Mouse (Mus musculus): ENCODE data around the gene Adamts20. TPM values are rescaled to one million over a fixed set of nuclear protein-coding genes. Genes with fewer than 3 reads are reported as not detected.
A peak's percentile ranks its signal among the peaks of the same experiment; 100 is the strongest.

Adamts20 gene
- total and polyA plus RNA-seq, 3 experiments, result 2.1 to 3.6 TPM; not detected in 1

DNA sequence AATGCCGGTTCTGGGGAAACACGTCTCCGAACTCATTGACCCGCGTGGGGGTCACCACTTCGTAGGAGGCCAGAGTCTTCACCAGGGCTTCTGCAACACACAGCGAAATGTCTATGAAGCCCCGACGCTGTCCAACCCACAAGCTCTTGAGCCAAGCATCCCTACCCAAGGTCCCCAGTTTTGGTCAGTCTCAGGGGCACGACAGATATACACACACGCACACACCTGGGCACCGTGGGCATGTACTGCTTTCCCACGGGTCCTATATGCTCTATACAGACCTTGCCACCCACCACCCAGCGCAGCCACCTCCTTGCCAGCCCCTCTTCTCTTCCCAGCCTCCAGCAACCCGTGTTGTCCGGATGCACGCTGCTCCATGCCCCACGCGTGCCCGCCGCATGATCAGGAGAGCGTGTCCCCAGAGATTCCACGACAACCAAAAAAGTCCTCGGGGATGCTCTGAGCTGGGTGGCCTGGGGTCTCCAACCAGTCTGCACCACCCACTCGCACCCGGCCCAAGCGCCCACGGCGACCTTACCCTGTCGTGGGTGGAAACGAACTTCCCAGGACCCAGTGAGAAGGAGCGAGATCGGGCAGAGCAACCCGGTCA lies 61.7 kb downstream of the Adamts20 start:
- peak; percentile 32 for DNase-seq (ENCODE audit: low read depth, low spot score)
- Histone ChIP-seq H3K9ac (ENCODE audit: control insufficient read depth, low read depth, low read length, poor library complexity, severe bottlenecking) (peak overlapping the region; percentile 63), H3K4me1 (ENCODE audit: control insufficient read depth in 1 of 2, insufficient read depth in 2 of 2, low read length in 2 of 2) (peaks cover 0 to 5% of the 10 kb centered on the region in 2 experiments; a peak in 1 of 4 replicates), H3K79me2 (ENCODE audit: control insufficient read depth, insufficient read depth, low read length, poor library complexity) (no peaks in the 10 kb centered on the region; the same call in 1 of the 2 replicates), H3K27me3 (ENCODE audit: control insufficient read depth in 1 of 2, insufficient read depth in 2 of 2, low read length in 2 of 2) (peaks cover 0 to 3% of the 10 kb centered on the region in 2 experiments; a peak in 3 of 4 replicates), H3K27ac (ENCODE audit: control insufficient read depth, low read depth, low read length) (no peak overlapping the region), H3K36me3 (ENCODE audit: control insufficient read depth in 1 of 2, insufficient read depth in 2 of 2, low read length in 2 of 2) (no peaks in the 10 kb centered on the region), H3K4me3 (ENCODE audit: control insufficient read depth in 1 of 2, insufficient read depth in 1 of 2, low read depth in 2 of 2, low read length in 2 of 2) (peak overlapping the region; percentile 56 to 72), H3K9me3 (replicated peaks; ENCODE audit: insufficient read depth, low read length) (no peaks in the 10 kb centered on the region)
- TF ChIP-seq E2F4 (IDR thresholded peaks at IDR 0.05; ENCODE audit: borderline replicate concordance, low read depth, low read length) (no peak), UBTF (IDR thresholded peaks at IDR 0.05; ENCODE audit: borderline replicate concordance, insufficient read depth, low read depth, low read length) (0 out of 2 replicates have a peak, but pooled peaks have one; percentile 17)

DNA sequence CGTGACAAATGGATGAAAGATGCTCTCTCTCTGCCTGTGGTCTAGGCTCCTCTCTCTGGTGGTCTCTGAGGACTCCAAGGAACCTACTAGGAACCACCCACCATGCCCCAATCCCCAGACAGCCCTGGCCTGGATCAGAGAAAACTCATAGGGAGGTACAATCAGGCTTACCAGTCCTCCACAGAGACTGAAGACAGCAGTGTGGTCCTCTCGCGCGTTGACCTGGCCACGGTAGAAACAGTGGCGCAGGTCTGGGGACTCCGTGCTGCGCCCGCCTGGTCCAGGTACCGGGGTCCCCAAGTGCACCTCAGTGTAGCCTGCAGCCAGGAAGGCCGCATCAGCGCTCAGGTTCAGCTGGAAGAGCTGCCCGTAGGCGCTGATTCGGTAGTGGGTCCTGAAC lies 62.2 kb downstream of the Adamts20 start:
- H3K4me3 ChIP-seq (ENCODE audit: control insufficient read depth in 1 of 2, insufficient read depth in 1 of 2, low read depth in 2 of 2, low read length in 2 of 2), result no peak overlapping the region
- TF ChIP-seq TCF12 (IDR thresholded peaks at IDR 0.05; ENCODE audit: low read depth, low read length), result no peak
- no peak for TF ChIP-seq UBTF (IDR thresholded peaks at IDR 0.05; ENCODE audit: borderline replicate concordance, insufficient read depth, low read depth, low read length)
- TF ChIP-seq MAX (IDR thresholded peaks at IDR 0.05; ENCODE audit: low read length), result no peak
- no peak for DNase-seq (ENCODE audit: low read depth, low spot score)
- peaks cover 0 to 5% of the 10 kb centered on the region in 2 experiments; a peak in 1 of 4 replicates for H3K4me1 ChIP-seq (ENCODE audit: control insufficient read depth in 1 of 2, insufficient read depth in 2 of 2, low read length in 2 of 2)
- peaks cover 0 to 2% of the 10 kb centered on the region in 2 experiments; a peak in 3 of 4 replicates for H3K27me3 ChIP-seq (ENCODE audit: control insufficient read depth in 1 of 2, insufficient read depth in 2 of 2, low read length in 2 of 2)
- no peaks in the 10 kb centered on the region for H3K9me3 ChIP-seq (replicated peaks; ENCODE audit: insufficient read depth, low read length)
- no peak overlapping the region for H3K27ac ChIP-seq (ENCODE audit: control insufficient read depth, low read depth, low read length)
- no peaks in the 10 kb centered on the region; the same call in 1 of the 2 replicates for H3K79me2 ChIP-seq (ENCODE audit: control insufficient read depth, insufficient read depth, low read length, poor library complexity)
- H3K36me3 ChIP-seq (ENCODE audit: control insufficient read depth in 1 of 2, insufficient read depth in 2 of 2, low read length in 2 of 2), result no peaks in the 10 kb centered on the region
- H3K9ac ChIP-seq (ENCODE audit: control insufficient read depth, low read depth, low read length, poor library complexity, severe bottlenecking), result no peak overlapping the region

DNA sequence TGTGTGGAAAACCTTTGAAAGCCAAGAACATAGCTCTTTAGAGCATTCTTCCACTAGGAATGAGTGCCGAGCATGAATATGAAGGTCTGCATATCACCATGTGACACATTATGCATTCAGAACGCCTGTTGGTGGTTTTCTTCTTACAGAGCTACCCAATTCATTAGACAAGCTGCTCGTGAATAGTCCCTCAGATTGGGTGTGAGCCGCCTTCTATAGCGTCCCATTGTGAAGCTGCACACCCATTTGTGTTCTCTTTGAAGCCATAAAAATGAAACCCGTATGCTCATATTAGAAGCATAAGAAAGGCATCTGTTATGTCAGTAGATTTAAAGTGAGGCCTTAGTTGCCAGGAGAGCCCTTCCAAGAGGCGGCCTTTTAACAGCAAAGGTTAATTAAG lies 72.5 kb downstream of the Adamts20 start:
- DNase-seq (ENCODE audit: low read depth, low spot score), result no peak
- no peak overlapping the region for H3K4me3 ChIP-seq (ENCODE audit: control insufficient read depth in 1 of 2, insufficient read depth in 1 of 2, low read depth in 2 of 2, low read length in 2 of 2)
- no peak overlapping the region for H3K9ac ChIP-seq (ENCODE audit: control insufficient read depth, low read depth, low read length, poor library complexity, severe bottlenecking)
- H3K4me1 ChIP-seq (ENCODE audit: control insufficient read depth in 1 of 2, insufficient read depth in 2 of 2, low read length in 2 of 2), result peaks cover 0 to 2% of the 10 kb centered on the region in 2 experiments; a peak in 3 of 4 replicates
- TF ChIP-seq MEF2A (IDR thresholded peaks at IDR 0.05; ENCODE audit: extremely low read depth, insufficient replicate concordance, low read depth, low read length, poor library complexity, severe bottlenecking), result no peak
- TF ChIP-seq CTCF (IDR thresholded peaks at IDR 0.05 in 2 of 3, conservative IDR thresholded peaks at IDR 0.05 in 1 of 3; ENCODE audit: control insufficient read depth in 1 of 3, insufficient read depth in 1 of 3, low read depth in 2 of 3, low read length in 3 of 3, poor library complexity in 1 of 3, severe bottlenecking in 1 of 3), result no peak
- TF ChIP-seq SMC3 (IDR thresholded peaks at IDR 0.05; ENCODE audit: low read depth, low read length), result no peak
- no peak for TF ChIP-seq CHD2 (IDR thresholded peaks at IDR 0.05; ENCODE audit: low read length)
- no peak for TF ChIP-seq SIN3A (IDR thresholded peaks at IDR 0.05; ENCODE audit: low read length)
- TF ChIP-seq GABPA (IDR thresholded peaks at IDR 0.05; ENCODE audit: low read depth, low read length), result no peak
- TF ChIP-seq ZMIZ1 (IDR thresholded peaks at IDR 0.05; ENCODE audit: low read depth, low read length), result no peak
- no peak for TF ChIP-seq HCFC1 (IDR thresholded peaks at IDR 0.05; ENCODE audit: low read depth, low read length)
- TF ChIP-seq POLR2AphosphoS5 (IDR thresholded peaks at IDR 0.05; ENCODE audit: borderline replicate concordance, low read depth, low read length), result no peak
- no peak for TF ChIP-seq MAX (IDR thresholded peaks at IDR 0.05; ENCODE audit: low read length)
- no peak for TF ChIP-seq ZNF384 (IDR thresholded peaks at IDR 0.05; ENCODE audit: low read depth, low read length)
- TF ChIP-seq POLR2AphosphoS2 (IDR thresholded peaks at IDR 0.05; ENCODE audit: low read length), result no peak
- no peak for TF ChIP-seq UBTF (IDR thresholded peaks at IDR 0.05; ENCODE audit: borderline replicate concordance, insufficient read depth, low read depth, low read length)
- TF ChIP-seq POLR2A (IDR thresholded peaks at IDR 0.05; ENCODE audit: control insufficient read depth in 1 of 2, insufficient read depth in 1 of 2, low read depth in 1 of 2, low read length in 2 of 2, poor library complexity in 1 of 2), result no peak
- TF ChIP-seq MYB (IDR thresholded peaks at IDR 0.05; ENCODE audit: low read depth, low read length), result no peak
- TF ChIP-seq EP300 (IDR thresholded peaks at IDR 0.05; ENCODE audit: low read depth in 1 of 2, low read length in 2 of 2), result no peak
- no peaks in the 10 kb centered on the region for H3K79me2 ChIP-seq (ENCODE audit: control insufficient read depth, insufficient read depth, low read length, poor library complexity)
- no peak overlapping the region for H3K27ac ChIP-seq (ENCODE audit: control insufficient read depth, low read depth, low read length)
- H3K36me3 ChIP-seq (ENCODE audit: control insufficient read depth in 1 of 2, insufficient read depth in 2 of 2, low read length in 2 of 2), result peaks cover 0 to 3% of the 10 kb centered on the region in 2 experiments; a peak in 2 of 4 replicates
- no peaks in the 10 kb centered on the region for H3K9me3 ChIP-seq (replicated peaks; ENCODE audit: insufficient read depth, low read length)
- H3K27me3 ChIP-seq (ENCODE audit: control insufficient read depth in 1 of 2, insufficient read depth in 2 of 2, low read length in 2 of 2), result no peaks in the 10 kb centered on the region

All from MEL (cell line).